Mouse (Mus musculus) embryonic facial prominence, embryonic 12.5 days (tissue): ENCODE measurements around the gene Gm13289. TPM values are rescaled to one million over a fixed set of nuclear protein-coding genes. Genes with fewer than 3 reads are reported as not detected.
"Not testable (repeated sequence)": the region's sequence is repeated elsewhere in the genome, so short reads cannot be mapped to it uniquely, and the experiment has no call there.

Experiments
- ATAC-seq: fragments of 200-750 bp; cut with Nextera tagmentation; 2 replicates; pipeline ENCODE4 v1.8.0; 2017; ENCODE audit not compliant: insufficient number of reproducible peaks, insufficient read depth, low FRiP score, low TSS enrichment
- H3K27ac ChIP-seq: fragments of 300-500 bp; sonication (generic); 2 replicates; pipeline ENCODE4 v1.5.1; 2016; ENCODE audit warnings: mild to moderate bottlenecking
- H3K27me3 ChIP-seq: fragments of 300-500 bp; sonication (generic); 2 replicates; pipeline ENCODE4 v1.6.1; 2016; ENCODE audit warnings: mild to moderate bottlenecking, moderate library complexity
- H3K36me3 ChIP-seq: fragments of 300-500 bp; sonication (generic); 2 replicates; pipeline ENCODE4 v1.6.1; 2016; ENCODE audit warnings: mild to moderate bottlenecking
- H3K4me1 ChIP-seq: fragments of 300-500 bp; sonication (generic); 2 replicates; pipeline ENCODE4 v1.6.1; 2016
- H3K4me2 ChIP-seq: fragments of 300-500 bp; sonication (generic); replicated peaks from 2 replicates; pipeline ENCODE4 v1.6.1; 2016; ENCODE audit warnings: mild to moderate bottlenecking, moderate library complexity
- H3K4me3 ChIP-seq: fragments of 300-500 bp; sonication (generic); 2 replicates; pipeline ENCODE4 v1.5.1; 2016; ENCODE audit warnings: mild to moderate bottlenecking
- H3K9ac ChIP-seq: fragments of 300-500 bp; sonication (generic); 2 replicates; pipeline ENCODE4 v1.6.1; 2016; ENCODE audit warnings: mild to moderate bottlenecking, moderate library complexity
- H3K9me3 ChIP-seq: fragments of 300-500 bp; sonication (generic); 2 replicates; pipeline ENCODE4 v1.6.1; 2016; ENCODE audit warnings: mild to moderate bottlenecking, moderate library complexity
- WGBS: fragments of 180-500 bp; shearing (Covaris S2); methylation state at CpG from one replicate; pipeline ENCODE4 v1.1.7; 2016; 5-methylcytosine and 5-hydroxymethylcytosine counted together
- polyA plus RNA-seq: library from polyadenylated mRNA; unstranded; fragments of >200 nt; fragmentation: Nextera tagmentation; extraction: Ambion mirVana; gene quantifications from 2 replicates; pipeline ENCODE4 v1.2.1, GENCODE M21; 2016

Gene Gm13289
- polyA plus RNA-seq, 1 experiment from 2014 or later = not detected

GRCm38 (mm10) chr4:88758751-88759150 lies 18.0 kb upstream of the Gm13289 start:
- H3K4me3 ChIP-seq, H3K27ac ChIP-seq, H3K9me3 ChIP-seq, ATAC-seq, H3K9ac ChIP-seq, H3K36me3 ChIP-seq, H3K4me1 ChIP-seq, H3K27me3 ChIP-seq, H3K4me2 ChIP-seq: not testable (repeated sequence)
- 87% methylated on average over 9 of the region's 9 CpGs for WGBS

DNA sequence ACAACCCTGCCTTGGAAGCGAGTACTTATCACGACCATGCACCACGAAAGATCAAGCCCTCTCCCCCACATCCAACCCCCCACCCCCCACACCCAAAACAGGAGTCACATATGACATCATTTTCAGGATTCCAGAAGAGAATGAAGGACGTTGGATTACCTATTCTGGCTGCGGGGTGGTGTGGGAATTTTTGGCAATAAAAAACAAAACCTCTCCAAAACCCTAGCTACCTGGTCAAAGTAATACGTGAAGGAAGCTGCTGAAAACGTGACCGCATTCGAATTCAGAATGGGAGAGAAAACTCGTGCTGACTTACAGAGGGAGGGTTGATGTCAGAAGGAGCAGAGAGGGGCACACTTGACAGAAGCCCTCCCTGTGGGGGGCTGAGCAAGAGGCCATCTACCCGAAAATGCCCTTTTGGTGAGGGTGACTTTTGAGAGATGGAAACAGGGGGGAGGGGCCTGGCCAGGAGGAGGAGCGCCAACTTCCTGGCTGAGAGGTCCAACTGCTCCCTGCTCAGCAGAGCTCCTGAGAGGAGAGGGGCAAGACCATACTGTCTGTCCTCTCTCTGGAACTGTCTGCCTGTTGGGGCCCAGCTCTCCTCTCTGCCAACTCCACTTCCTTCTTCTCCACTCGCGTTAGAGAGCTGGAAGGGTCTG lies 17.0 kb upstream of the Gm13289 start, which contains the start of gene Gm13283:
Gene Gm13283, plus strand, starts transcription at position 510 of the 659 bp plus-strand sequence.
- Histone ChIP-seq H3K9ac (peak within 1 kb of the TSS; percentile 44; the same call in 1 of the 2 replicates), H3K27ac (peak within 1 kb of the TSS; percentile 75; the same call in 1 of the 2 replicates), H3K4me2 (peak within 1 kb of the TSS; percentile 48), H3K4me3 (peak within 1 kb of the TSS; percentile 36)
- not testable (repeated sequence) for H3K9me3 ChIP-seq, H3K27me3 ChIP-seq, H3K36me3 ChIP-seq, ATAC-seq, H3K4me1 ChIP-seq
- WGBS = 22% methylated on average over 9 of the region's 14 CpGs

GRCm38 (mm10) chr4:88760431-88760830 lies 16.3 kb upstream of the Gm13289 start:
- H3K27me3 ChIP-seq, H3K36me3 ChIP-seq, H3K9me3 ChIP-seq, ATAC-seq, H3K4me1 ChIP-seq: not testable (repeated sequence)
- peak overlapping the region; percentile 75; the same call in 1 of the 2 replicates for H3K27ac ChIP-seq
- H3K4me3 ChIP-seq = peak overlapping the region; percentile 36
- peak overlapping the region; percentile 48 for H3K4me2 ChIP-seq
- H3K9ac ChIP-seq = peak overlapping the region; percentile 44; the same call in 1 of the 2 replicates
- WGBS = under 1% methylated on average over 23 of the region's 28 CpGs

DNA sequence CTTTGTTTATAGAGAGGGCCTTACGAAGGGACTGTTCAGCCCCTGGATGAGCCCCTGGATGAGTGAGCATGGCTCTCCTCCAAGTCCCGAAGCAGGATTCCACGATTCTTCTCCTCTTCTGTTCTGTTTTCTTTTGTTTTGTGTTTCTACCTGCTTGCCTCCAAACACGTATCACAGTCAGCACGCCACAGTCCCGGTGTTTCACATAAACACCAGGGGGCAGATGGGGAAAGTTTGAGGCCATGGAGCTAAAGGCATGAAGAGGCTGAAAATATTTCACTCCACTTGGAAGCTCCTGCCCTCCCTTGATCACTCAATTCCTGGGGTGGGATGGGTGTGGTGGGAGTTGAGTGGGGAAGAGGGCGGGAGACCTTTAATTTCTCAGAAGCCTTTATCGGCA lies 14.9 kb upstream of the Gm13289 start:
- H3K27me3 ChIP-seq, H3K4me3 ChIP-seq, H3K27ac ChIP-seq, H3K36me3 ChIP-seq, ATAC-seq, H3K4me1 ChIP-seq, H3K9ac ChIP-seq, H3K9me3 ChIP-seq, H3K4me2 ChIP-seq: not testable (repeated sequence)
- 70% methylated on average over 6 of the region's 8 CpGs for WGBS

GRCm38 (mm10) chr4:88762341-88762740 lies 14.4 kb upstream of the Gm13289 start:
- H3K4me2 ChIP-seq, ATAC-seq, H3K36me3 ChIP-seq, H3K27me3 ChIP-seq, H3K4me1 ChIP-seq, H3K27ac ChIP-seq, H3K4me3 ChIP-seq, H3K9ac ChIP-seq, H3K9me3 ChIP-seq: not testable (repeated sequence)
- 56% methylated on average over 9 of the region's 9 CpGs for WGBS

- 4% methylated on average over 26 of the region's 42 CpGs for whole genome bisulfite sequencing
- not testable (repeated sequence) for H3K27me3 ChIP-seq, H3K9ac ChIP-seq, H3K9me3 ChIP-seq, H3K4me1 ChIP-seq, ATAC-seq, H3K36me3 ChIP-seq
- peak overlapping the region; percentile 49 for H3K4me2 ChIP-seq
- 0 out of 2 replicates have a peak overlapping the region, but pooled peaks have one; percentile 17 for H3K27ac ChIP-seq
- peak overlapping the region; percentile 38 for H3K4me3 ChIP-seq
These were observed 13.2 kb upstream of the Gm13289 start for GRCm38 (mm10) chr4:88763384-88764018.

DNA sequence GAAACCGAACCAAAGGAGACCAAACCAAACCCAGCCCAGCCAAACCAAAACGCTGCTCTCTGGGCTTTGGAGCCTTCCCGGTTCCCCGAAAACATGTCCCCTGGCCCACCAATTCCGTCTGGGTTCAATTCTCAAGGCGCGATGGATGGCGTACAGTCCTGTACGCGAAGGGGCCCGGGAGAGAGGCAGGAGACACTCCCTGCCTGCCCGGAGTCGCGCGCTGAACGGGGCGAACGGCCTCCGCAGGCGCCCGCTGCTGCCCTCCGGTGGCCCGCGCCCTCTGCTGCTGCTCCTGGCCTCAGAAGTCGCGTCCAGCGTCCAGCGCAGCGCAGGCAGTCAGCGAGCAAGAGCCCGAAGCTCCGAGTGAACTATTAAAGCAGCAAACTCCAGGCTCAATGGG lies 3.2 kb upstream of the Gm13289 start, which contains the start of gene Gm13290:
Gene Gm13290, plus strand, starts transcription at position 301 of the 400 bp plus-strand sequence.
- no CpG with 5 or more reads among the region's 32 CpGs for WGBS

DNA sequence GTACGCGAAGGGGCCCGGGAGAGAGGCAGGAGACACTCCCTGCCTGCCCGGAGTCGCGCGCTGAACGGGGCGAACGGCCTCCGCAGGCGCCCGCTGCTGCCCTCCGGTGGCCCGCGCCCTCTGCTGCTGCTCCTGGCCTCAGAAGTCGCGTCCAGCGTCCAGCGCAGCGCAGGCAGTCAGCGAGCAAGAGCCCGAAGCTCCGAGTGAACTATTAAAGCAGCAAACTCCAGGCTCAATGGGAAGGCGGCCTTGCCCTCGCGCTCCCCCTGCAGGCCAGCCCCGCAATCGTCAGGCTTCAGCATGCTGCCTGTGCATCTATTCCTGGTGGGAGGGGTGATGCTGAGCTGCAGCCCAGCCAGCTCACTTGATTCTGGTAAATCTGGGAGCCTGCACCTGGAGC lies 2.8 kb downstream of the Gm13289 start, which contains the start of gene Gm13272:
Gene Gm13272, plus strand, starts transcription at position 301 of the 400 bp plus-strand sequence.
- H3K4me1 ChIP-seq, H3K27ac ChIP-seq, H3K9me3 ChIP-seq, H3K4me3 ChIP-seq, H3K4me2 ChIP-seq, H3K9ac ChIP-seq, H3K36me3 ChIP-seq, H3K27me3 ChIP-seq, ATAC-seq: not testable (repeated sequence)
- WGBS = no CpG with 5 or more reads among the region's 29 CpGs

More for the DNA sequence above, 3.2 kb upstream of the Gm13289 start, which contains the start of gene Gm13290:
- H3K9me3 ChIP-seq, ATAC-seq, H3K36me3 ChIP-seq, H3K27ac ChIP-seq, H3K4me1 ChIP-seq, H3K9ac ChIP-seq, H3K4me3 ChIP-seq, H3K27me3 ChIP-seq, H3K4me2 ChIP-seq: not testable (repeated sequence)

DNA sequence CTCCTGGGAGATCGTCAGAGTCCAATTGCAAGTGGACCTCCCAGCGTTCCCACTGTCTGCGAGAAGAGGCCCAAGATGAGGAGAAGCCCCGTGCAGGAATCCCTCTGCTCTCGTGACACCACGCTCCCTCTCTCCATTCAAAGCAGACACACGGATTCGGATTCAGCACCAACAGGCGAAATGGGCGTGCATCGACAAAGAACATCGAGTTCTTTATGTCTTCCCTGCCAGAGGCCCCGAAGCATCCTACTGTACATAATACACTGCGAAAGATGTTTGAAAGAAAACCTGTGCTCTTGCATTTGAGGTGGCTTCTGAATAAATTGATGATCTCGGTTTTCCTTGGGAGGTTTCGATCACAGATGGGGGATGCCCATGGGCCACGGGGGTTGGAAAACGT lies 3.6 kb downstream of the Gm13289 start:
- not testable (repeated sequence) for H3K27me3 ChIP-seq, H3K4me3 ChIP-seq, ATAC-seq, H3K36me3 ChIP-seq, H3K9ac ChIP-seq, H3K4me2 ChIP-seq, H3K4me1 ChIP-seq, H3K9me3 ChIP-seq, H3K27ac ChIP-seq
- WGBS = 41% methylated on average over 16 of the region's 18 CpGs

DNA sequence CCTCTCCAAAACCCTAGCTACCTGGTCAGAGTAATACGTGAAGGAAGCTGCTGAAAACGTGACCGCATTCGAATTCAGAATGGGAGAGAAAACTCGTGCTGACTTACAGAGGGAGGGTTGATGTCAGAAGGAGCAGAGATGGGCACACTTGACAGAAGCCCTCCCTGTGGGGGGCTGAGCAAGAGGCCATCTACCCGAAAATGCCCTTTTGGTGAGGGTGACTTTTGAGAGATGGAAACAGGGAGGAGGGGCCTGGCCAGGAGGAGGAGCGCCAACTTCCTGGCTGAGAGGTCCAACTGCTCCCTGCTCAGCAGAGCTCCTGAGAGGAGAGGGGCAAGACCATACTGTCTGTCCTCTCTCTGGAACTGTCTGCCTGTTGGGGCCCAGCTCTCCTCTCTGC lies 5.1 kb downstream of the Gm13289 start, which contains the start of gene Ifnz:
Gene Ifnz, plus strand, starts transcription at position 301 of the 400 bp plus-strand sequence.
- ATAC-seq, H3K36me3 ChIP-seq, H3K9ac ChIP-seq, H3K27me3 ChIP-seq, H3K27ac ChIP-seq, H3K9me3 ChIP-seq, H3K4me1 ChIP-seq: not testable (repeated sequence)
- 16% methylated on average over 5 of the region's 7 CpGs for WGBS
- Histone ChIP-seq H3K4me3 (0 out of 2 replicates have a peak within 1 kb of the TSS, but pooled peaks have one; percentile 22), H3K4me2 (peak within 1 kb of the TSS; percentile 30; the same call in 1 of the 2 replicates)

GRCm38 (mm10) chr4:88782335-88782734 lies 5.6 kb downstream of the Gm13289 start:
- H3K4me1 ChIP-seq, ATAC-seq, H3K9ac ChIP-seq, H3K9me3 ChIP-seq, H3K36me3 ChIP-seq, H3K27ac ChIP-seq, H3K27me3 ChIP-seq: not testable (repeated sequence)
- 0 out of 2 replicates have a peak overlapping the region, but pooled peaks have one; percentile 22 for H3K4me3 ChIP-seq
- 0% methylated on average over 21 of the region's 31 CpGs for WGBS
- H3K4me2 ChIP-seq = peak overlapping the region; percentile 30; the same call in 1 of the 2 replicates

DNA sequence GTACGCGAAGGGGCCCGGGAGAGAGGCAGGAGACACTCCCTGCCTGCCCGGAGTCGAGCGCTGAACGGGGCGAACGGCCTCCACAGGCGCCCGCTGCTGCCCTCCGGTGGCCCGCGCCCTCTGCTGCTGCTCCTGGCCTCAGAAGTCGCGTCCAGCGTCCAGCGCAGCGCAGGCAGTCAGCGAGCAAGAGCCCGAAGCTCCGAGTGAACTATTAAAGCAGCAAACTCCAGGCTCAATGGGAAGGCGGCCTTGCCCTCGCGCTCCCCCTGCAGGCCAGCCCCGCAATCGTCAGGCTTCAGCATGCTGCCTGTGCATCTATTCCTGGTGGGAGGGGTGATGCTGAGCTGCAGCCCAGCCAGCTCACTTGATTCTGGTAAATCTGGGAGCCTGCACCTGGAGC lies 8.7 kb downstream of the Gm13289 start, which contains the start of gene Gm13276:
Gene Gm13276, plus strand, starts transcription at position 301 of the 400 bp plus-strand sequence.
- H3K27me3 ChIP-seq, H3K9me3 ChIP-seq: not testable (repeated sequence)

More for the DNA sequence above, 8.7 kb downstream of the Gm13289 start, which contains the start of gene Gm13276:
- H3K27ac ChIP-seq, H3K4me2 ChIP-seq, H3K9ac ChIP-seq, ATAC-seq, H3K4me3 ChIP-seq, H3K4me1 ChIP-seq, H3K36me3 ChIP-seq: not testable (repeated sequence)
- no CpG with 5 or more reads among the region's 27 CpGs for WGBS
